Mouse (Mus musculus) midbrain, embryonic 10.5 days (tissue): ENCODE data around the gene Hoxc5. TPM values are rescaled to one million over a fixed set of nuclear protein-coding genes. Genes with fewer than 3 reads are reported as not detected.
A peak's percentile ranks its signal among the peaks of the same experiment; 100 is the strongest.

ENCODE experiments used
- DNase-seq: peaks from one replicate; pipeline ENCODE4 v3.0.0-alpha.2; 2017; ENCODE audit warnings: low spot score
- H3K27ac ChIP-seq: fragments of 300-500 bp; sonication (generic); replicated peaks from 2 replicates; pipeline ENCODE4 v1.5.1; 2016; ENCODE audit warnings: mild to moderate bottlenecking
- H3K27me3 ChIP-seq: fragments of 300-500 bp; sonication (generic); 2 replicates; pipeline ENCODE4 v1.6.1; 2016; ENCODE audit warnings: low read depth, mild to moderate bottlenecking; ENCODE audit not compliant: poor library complexity, severe bottlenecking
- H3K36me3 ChIP-seq: fragments of 300-500 bp; sonication (generic); 2 replicates; pipeline ENCODE4 v1.6.1; 2016; ENCODE audit warnings: mild to moderate bottlenecking, moderate library complexity
- H3K4me1 ChIP-seq: fragments of 300-500 bp; sonication (generic); 2 replicates; pipeline ENCODE4 v1.6.1; 2016
- H3K4me3 ChIP-seq: fragments of 300-500 bp; sonication (generic); 2 replicates; pipeline ENCODE4 v1.5.1; 2016; ENCODE audit warnings: mild to moderate bottlenecking, moderate library complexity
- H3K9me3 ChIP-seq: fragments of 300-500 bp; sonication (generic); replicated peaks from 2 replicates; pipeline ENCODE4 v1.6.1; 2016; ENCODE audit warnings: mild to moderate bottlenecking
- WGBS: fragments of 180-500 bp; shearing (Covaris S2); methylation state at CpG from one replicate; pipeline ENCODE4 v1.1.7; 2016; 5-methylcytosine and 5-hydroxymethylcytosine counted together
- polyA plus RNA-seq: library from polyadenylated mRNA; unstranded; fragments of >200 nt; fragmentation: Nextera tagmentation; extraction: Ambion mirVana; gene quantifications from 2 replicates; pipeline ENCODE4 v1.2.1, GENCODE M21; 2016

Hoxc5 gene
- polyA plus RNA-seq, 1 experiment from 2014 or later, result 0.06 TPM

GRCm38 (mm10) chr15:102953561-102953960 lies 13.7 kb upstream of the Hoxc5 start:
- Histone ChIP-seq H3K27ac (no peak overlapping the region), H3K4me1 (peaks cover 3% of the 10 kb centered on the region; the same call in 1 of the 2 replicates), H3K27me3 (peaks cover 100% of the 10 kb centered on the region), H3K4me3 (no peak overlapping the region), H3K36me3 (no peaks in the 10 kb centered on the region), H3K9me3 (no peaks in the 10 kb centered on the region)
- DNase-seq, result no peak
- WGBS, result 5% methylated on average over 6 of the region's 6 CpGs

- DNase-seq, result no peak
- H3K4me3 ChIP-seq, result no peak within 1 kb of the TSS
- no peak within 1 kb of the TSS for H3K27ac ChIP-seq
- WGBS, result under 1% methylated on average over 57 of the region's 57 CpGs
- peaks cover 3% of the 10 kb centered on the region; the same call in 1 of the 2 replicates for H3K4me1 ChIP-seq
- no peaks in the 10 kb centered on the region for H3K36me3 ChIP-seq
- H3K27me3 ChIP-seq, result peaks cover 100% of the 10 kb centered on the region
- no peaks in the 10 kb centered on the region for H3K9me3 ChIP-seq
These were observed 12.8 kb upstream of the Hoxc5 start, which contains the start of gene Hoxc11 for GRCm38 (mm10) chr15:102954192-102955006. Gene Hoxc11, plus strand, starts transcription at chr15:102954427.

- Histone ChIP-seq H3K4me1 (peaks cover 3% of the 10 kb centered on the region; the same call in 1 of the 2 replicates), H3K36me3 (no peaks in the 10 kb centered on the region), H3K4me3 (no peak overlapping the region), H3K27me3 (peaks cover 100% of the 10 kb centered on the region), H3K9me3 (no peaks in the 10 kb centered on the region), H3K27ac (no peak overlapping the region)
- DNase-seq, result no peak
- 0% methylated on average over 28 of the region's 28 CpGs for WGBS
These were observed 12.2 kb upstream of the Hoxc5 start for GRCm38 (mm10) chr15:102955007-102955382.

- no peak overlapping the region for H3K27ac ChIP-seq
- peaks cover 100% of the 10 kb centered on the region for H3K27me3 ChIP-seq
- H3K9me3 ChIP-seq, result no peaks in the 10 kb centered on the region
- peak; percentile 74 for DNase-seq
- H3K4me1 ChIP-seq, result peaks cover 3% of the 10 kb centered on the region; the same call in 1 of the 2 replicates
- H3K36me3 ChIP-seq, result no peaks in the 10 kb centered on the region
- no peak overlapping the region for H3K4me3 ChIP-seq
- WGBS, result under 1% methylated on average over 40 of the region's 40 CpGs
These were observed 11.2 kb upstream of the Hoxc5 start for GRCm38 (mm10) chr15:102955833-102956640.

- no peak overlapping the region for H3K4me3 ChIP-seq
- DNase-seq, result no peak
- 1% methylated on average over 12 of the region's 12 CpGs for WGBS
- peaks cover 100% of the 10 kb centered on the region for H3K27me3 ChIP-seq
- no peak overlapping the region for H3K27ac ChIP-seq
- H3K4me1 ChIP-seq, result peaks cover 3% of the 10 kb centered on the region; the same call in 1 of the 2 replicates
- no peaks in the 10 kb centered on the region for H3K9me3 ChIP-seq
- H3K36me3 ChIP-seq, result no peaks in the 10 kb centered on the region
These were observed 10.3 kb upstream of the Hoxc5 start for GRCm38 (mm10) chr15:102956906-102957305.

- no peaks in the 10 kb centered on the region for H3K36me3 ChIP-seq
- no peak overlapping the region for H3K4me3 ChIP-seq
- H3K4me1 ChIP-seq, result peaks cover 3% of the 10 kb centered on the region; the same call in 1 of the 2 replicates
- H3K27ac ChIP-seq, result no peak overlapping the region
- no peaks in the 10 kb centered on the region for H3K9me3 ChIP-seq
- WGBS, result under 1% methylated on average over 13 of the region's 13 CpGs
- H3K27me3 ChIP-seq, result peaks cover 100% of the 10 kb centered on the region
- DNase-seq, result no peak
These were observed 7.5 kb upstream of the Hoxc5 start for GRCm38 (mm10) chr15:102959663-102960191.

GRCm38 (mm10) chr15:102961728-102962127 lies 5.5 kb upstream of the Hoxc5 start:
- peaks cover 100% of the 10 kb centered on the region for H3K27me3 ChIP-seq
- no peaks in the 10 kb centered on the region for H3K9me3 ChIP-seq
- peaks cover 5% of the 10 kb centered on the region; the same call in 1 of the 2 replicates for H3K4me1 ChIP-seq
- no peak for DNase-seq
- no peaks in the 10 kb centered on the region for H3K36me3 ChIP-seq
- H3K4me3 ChIP-seq, result no peak overlapping the region
- WGBS, result 6% methylated on average over 6 of the region's 6 CpGs
- H3K27ac ChIP-seq, result no peak overlapping the region

GRCm38 (mm10) chr15:102962492-102962891 lies 4.8 kb upstream of the Hoxc5 start:
- peaks cover 7% of the 10 kb centered on the region; the same call in 1 of the 2 replicates for H3K4me1 ChIP-seq
- no peak for DNase-seq
- no peaks in the 10 kb centered on the region for H3K9me3 ChIP-seq
- 3% methylated on average over 13 of the region's 13 CpGs for WGBS
- no peaks in the 10 kb centered on the region for H3K36me3 ChIP-seq
- H3K27ac ChIP-seq, result no peak overlapping the region
- peaks cover 100% of the 10 kb centered on the region for H3K27me3 ChIP-seq
- H3K4me3 ChIP-seq, result no peak overlapping the region

GRCm38 (mm10) chr15:102963259-102963658 lies 4.0 kb upstream of the Hoxc5 start:
- no peaks in the 10 kb centered on the region for H3K9me3 ChIP-seq
- WGBS, result under 1% methylated on average over 8 of the region's 8 CpGs
- peaks cover 100% of the 10 kb centered on the region for H3K27me3 ChIP-seq

GRCm38 (mm10) chr15:102963671-102964640 lies 3.3 kb upstream of the Hoxc5 start:
- peaks cover 100% of the 10 kb centered on the region for H3K27me3 ChIP-seq
- H3K27ac ChIP-seq, result no peak overlapping the region
- peak; percentile 76 for DNase-seq
- 2% methylated on average over 28 of the region's 28 CpGs for WGBS
- no peaks in the 10 kb centered on the region for H3K36me3 ChIP-seq
- H3K9me3 ChIP-seq, result no peaks in the 10 kb centered on the region
- peaks cover 7% of the 10 kb centered on the region; the same call in 1 of the 2 replicates for H3K4me1 ChIP-seq
- H3K4me3 ChIP-seq, result no peak overlapping the region

More at GRCm38 (mm10) chr15:102963259-102963658, 4.0 kb upstream of the Hoxc5 start:
- Histone ChIP-seq H3K27ac (no peak overlapping the region), H3K36me3 (no peaks in the 10 kb centered on the region), H3K4me1 (peaks cover 7% of the 10 kb centered on the region; the same call in 1 of the 2 replicates), H3K4me3 (no peak overlapping the region)
- no peak for DNase-seq

- H3K9me3 ChIP-seq, result no peaks in the 10 kb centered on the region
- 2% methylated on average over 26 of the region's 26 CpGs for WGBS
- peaks cover 7% of the 10 kb centered on the region; the same call in 1 of the 2 replicates for H3K4me1 ChIP-seq
- H3K4me3 ChIP-seq, result no peak overlapping the region
- peaks cover 100% of the 10 kb centered on the region for H3K27me3 ChIP-seq
- H3K36me3 ChIP-seq, result no peaks in the 10 kb centered on the region
- no peak overlapping the region for H3K27ac ChIP-seq
- DNase-seq, result no peak
These were observed 2.0 kb upstream of the Hoxc5 start for GRCm38 (mm10) chr15:102965003-102965891.
